Mouse (Mus musculus) adrenal gland, adult 18-20 months (tissue): ENCODE results near the gene Col25a1. TPM values are rescaled to one million over a fixed set of nuclear protein-coding genes. Genes with fewer than 3 reads are reported as not detected.

Source experiments
- DNase-seq, 2 experiments: peaks; one replicate each; pipeline ENCODE4 v3.0.0; 2021 to 2022; ENCODE audit warnings: low spot score in 2 of 2
- total RNA-seq, 2 experiments: library from RNA; stranded (reverse); gene quantifications; 1 replicate in 1 of 2; 2 replicates in 1 of 2; pipeline ENCODE4 v1.2.3; 2021

Col25a1 gene
- total RNA-seq, 2 experiments from 2014 or later = 1.5 to 5.6 TPM

- no peak for DNase-seq
Observed at GRCm38 (mm10) chr3:130160902-130161301, 29.6 kb downstream of the Col25a1 start.

GRCm38 (mm10) chr3:130161323-130161917 lies 30.1 kb downstream of the Col25a1 start:
- no peak for DNase-seq

DNA sequence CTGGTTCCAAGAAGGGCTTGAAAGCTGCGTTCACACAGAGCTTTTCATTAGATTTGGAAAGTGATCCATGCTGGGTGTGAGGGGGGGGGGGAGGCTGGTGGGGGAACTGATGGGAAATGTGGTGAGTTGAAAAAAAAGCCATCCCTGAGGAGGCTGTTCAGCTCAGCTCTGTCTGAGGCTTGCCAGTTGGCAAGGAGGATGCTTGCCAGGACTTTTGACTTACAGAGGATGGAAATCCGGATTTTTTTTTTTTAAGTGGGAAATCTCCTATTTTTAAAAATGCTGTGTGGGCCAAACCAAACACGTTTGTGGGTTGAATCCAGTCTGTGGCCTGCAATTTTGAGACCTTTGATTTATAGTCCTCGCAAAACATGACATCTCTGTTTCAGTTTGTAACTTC lies 35.6 kb downstream of the Col25a1 start:
- DNase-seq = no peak

GRCm38 (mm10) chr3:130172764-130173163 lies 41.5 kb downstream of the Col25a1 start:
- no peak for DNase-seq

GRCm38 (mm10) chr3:130180181-130180940 lies 49.1 kb downstream of the Col25a1 start:
- peak; percentile 55 to 64 for DNase-seq

DNA sequence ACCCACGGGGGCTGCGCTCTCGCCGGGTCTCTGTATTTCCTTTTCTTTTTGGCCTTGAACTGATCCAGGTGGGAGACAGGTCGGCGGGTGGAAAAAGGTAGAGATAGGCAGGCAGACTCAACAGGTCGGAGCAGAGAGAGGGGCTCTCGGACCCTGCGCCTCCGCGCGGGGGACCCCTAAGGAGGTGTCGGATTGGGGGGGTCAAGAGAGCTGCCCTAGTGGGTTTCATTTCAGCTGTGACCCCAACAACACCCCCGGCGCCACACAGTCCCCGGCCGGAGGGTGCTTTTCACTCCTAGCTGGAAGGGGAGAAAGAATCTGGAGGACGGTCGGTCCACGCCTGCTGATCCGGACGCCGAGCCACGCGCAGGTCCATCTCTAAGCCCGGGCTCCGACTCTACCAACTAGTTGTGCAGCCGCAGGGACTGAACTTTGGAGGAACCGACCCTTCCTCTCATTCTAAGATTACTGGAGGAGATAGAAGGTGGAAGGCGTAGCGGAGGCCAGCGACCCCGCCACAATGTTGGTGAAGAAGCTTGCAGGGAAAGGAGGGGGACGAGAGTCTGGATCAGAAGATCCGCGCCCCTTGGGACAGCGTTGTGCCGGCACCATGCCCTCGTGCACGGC lies 49.8 kb downstream of the Col25a1 start:
- DNase-seq = peak; percentile 17 to 26

DNA sequence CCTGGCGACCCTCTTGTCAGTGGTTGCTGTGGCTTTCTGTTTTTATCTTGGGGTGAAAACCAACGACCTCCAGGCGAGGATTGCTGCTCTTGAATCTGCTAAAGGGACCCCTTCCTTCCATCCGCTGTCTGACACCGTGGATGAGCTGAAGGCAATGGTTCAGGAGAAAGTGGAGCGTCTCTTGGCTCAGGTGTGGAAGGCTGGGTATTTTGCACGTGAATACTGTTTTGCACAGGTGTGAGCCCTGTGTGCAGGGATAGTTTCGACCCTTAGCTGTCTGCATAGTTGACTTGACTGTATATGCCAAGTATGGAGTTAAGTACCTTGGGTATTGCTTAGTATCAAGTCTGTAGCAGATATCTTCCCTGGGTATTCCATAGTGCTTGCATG lies 50.3 kb downstream of the Col25a1 start:
- no peak for DNase-seq

GRCm38 (mm10) chr3:130182450-130182849 lies 51.1 kb downstream of the Col25a1 start:
- DNase-seq = no peak

DNA sequence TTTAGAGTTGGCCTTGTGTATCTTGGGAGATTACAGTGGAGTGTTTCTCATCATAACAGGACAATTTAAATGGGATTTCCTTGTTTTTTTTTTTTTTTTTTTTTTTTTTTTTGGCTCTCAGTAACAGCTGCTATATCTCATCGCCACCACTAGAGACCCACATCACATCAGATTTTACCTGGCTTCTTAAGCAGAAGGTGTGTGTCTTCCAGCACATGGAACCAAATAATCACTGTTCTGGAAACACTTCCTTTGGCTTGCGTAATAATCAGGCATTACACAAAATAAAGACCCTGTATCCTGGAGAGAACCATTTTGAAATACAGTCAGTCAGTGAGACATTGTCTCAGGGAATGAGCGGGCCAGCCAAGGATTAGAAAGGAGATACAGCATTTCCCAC lies 53.8 kb downstream of the Col25a1 start:
- DNase-seq = no peak

GRCm38 (mm10) chr3:130187588-130187987 lies 56.3 kb downstream of the Col25a1 start:
- DNase-seq = no peak

DNA sequence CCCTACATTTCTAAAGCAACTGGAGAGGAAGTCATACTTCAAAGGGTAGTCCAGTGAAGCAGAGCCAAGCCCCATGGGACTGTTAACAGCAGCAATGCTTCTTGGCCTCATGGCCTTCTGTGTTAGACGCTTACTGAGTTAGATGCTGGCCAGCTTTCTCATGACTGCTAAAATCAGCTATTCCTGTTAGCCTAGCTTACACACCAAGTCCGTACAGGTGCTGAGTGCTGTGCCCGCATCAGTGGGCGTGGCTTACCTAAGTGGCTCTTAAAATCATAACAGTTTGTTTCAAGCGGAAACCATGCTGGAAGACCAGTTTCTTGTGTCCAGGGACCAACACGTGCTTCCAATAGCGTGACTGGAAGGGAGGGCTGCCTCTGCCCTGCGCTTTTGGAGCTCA lies 62.1 kb downstream of the Col25a1 start:
- no peak for DNase-seq

DNA sequence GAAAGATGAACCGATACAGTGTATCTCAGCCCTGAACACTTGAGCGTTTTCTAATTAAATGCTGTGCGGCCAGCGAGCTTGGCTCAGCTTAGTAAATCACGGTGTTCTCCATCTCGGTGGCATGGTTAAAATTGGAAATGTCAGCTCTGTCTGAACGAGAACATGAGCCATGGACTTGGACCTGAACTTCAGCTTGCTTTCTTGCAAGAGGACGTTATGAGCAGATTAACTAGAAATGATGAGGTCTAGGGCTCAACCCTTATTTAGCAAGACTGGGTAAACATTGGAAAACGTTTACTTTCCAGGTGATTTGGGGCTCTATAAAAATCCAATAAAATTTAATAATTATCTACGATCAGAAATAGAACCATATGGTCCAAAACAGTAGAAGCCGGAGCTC lies 83.3 kb downstream of the Col25a1 start:
- DNase-seq = no peak

- no peak for DNase-seq
Observed at GRCm38 (mm10) chr3:130216141-130216540, 84.8 kb downstream of the Col25a1 start.

DNA sequence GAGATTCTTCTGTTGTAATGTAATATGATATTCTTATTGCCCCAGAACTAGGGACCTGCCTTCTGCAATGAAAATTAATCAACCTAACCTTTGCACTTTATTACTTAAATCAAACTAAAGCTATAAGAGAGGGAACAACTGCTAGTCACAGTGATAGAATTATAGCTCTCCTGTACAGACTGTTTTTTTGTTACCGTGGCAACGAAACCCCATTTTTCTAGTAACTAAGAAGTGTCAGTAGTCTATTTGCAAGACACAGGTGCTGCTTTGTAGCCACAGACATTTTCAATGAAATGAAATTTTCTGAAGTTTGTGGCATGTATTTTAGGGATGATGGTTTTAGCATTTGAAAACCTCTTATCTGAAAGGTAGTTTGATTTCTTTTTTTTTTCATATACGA lies 85.3 kb downstream of the Col25a1 start:
- DNase-seq = no peak

- no peak for DNase-seq
Observed at GRCm38 (mm10) chr3:130217705-130218104, 86.4 kb downstream of the Col25a1 start.

DNA sequence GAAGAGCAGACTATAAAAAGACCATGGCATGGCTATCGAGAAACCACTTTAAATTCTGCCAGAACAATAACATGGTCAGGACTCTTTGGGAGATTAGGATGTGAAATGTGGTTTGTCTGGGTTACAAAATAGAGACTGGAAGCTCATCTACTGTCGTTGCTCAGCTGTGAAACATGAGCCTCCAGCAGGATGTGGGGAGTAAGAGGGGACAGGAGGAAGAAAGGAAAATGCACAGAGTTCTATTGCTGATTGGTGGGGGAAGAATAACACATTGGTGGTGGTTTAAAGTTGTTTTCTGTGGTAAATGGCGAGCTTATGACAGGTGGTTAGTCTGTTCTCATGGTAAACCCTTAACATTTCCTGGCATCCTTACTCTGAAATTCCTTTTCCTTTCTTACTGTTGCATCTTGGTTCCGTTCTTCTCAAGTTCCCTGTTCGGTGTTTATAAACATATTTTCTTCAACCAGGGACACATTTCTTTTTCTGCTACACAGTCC lies 87.0 kb downstream of the Col25a1 start:
- DNase-seq = no peak

- DNase-seq = no peak
Observed at GRCm38 (mm10) chr3:130220811-130221210, 89.5 kb downstream of the Col25a1 start.

- no peak for DNase-seq
Observed at GRCm38 (mm10) chr3:130228186-130228585, 96.9 kb downstream of the Col25a1 start.

DNA sequence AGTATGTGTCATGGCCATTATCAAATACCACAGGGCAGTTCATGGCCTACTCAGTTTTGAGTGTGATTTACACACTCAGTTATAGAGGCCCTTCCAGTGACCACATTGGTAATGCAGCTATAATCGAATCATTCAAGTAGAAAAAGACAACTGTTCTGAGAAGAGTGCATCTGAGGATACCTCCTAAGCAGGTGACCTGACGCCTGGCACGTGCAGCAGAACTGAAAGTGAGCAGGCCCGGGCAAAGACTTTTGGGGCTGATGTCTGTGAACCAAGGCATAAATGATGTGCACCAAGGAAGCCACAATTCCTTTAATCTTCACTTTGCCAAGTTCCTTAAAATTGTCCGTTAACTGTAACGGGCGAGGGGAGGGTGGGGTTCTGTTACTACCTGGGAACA lies 101.6 kb downstream of the Col25a1 start:
- DNase-seq = no peak

- no peak for DNase-seq
Observed at GRCm38 (mm10) chr3:130235233-130235632, 103.9 kb downstream of the Col25a1 start.

DNA sequence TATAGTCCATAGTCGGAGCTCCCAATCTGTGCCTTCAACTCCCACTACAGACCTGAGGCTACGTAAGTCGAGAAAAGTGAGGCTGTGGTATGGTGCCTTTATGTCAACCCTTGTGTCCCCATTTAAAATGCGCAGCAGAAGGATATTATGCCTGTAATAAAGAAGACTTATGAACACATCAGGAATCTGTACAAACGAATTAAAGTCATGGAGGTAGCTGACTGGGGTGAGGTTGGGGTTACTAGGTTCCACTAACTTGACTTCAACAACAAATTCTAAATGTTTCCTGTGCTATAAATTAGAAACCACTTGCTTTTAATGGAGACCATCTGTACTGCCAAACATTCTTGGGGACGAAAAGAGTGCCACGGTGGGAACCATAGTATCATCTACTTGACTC lies 104.8 kb downstream of the Col25a1 start:
- no peak for DNase-seq

GRCm38 (mm10) chr3:130237852-130238251 lies 106.6 kb downstream of the Col25a1 start:
- DNase-seq = no peak
